Mouse (Mus musculus): ENCODE data around the gene Stk11. TPM values are rescaled to one million over a fixed set of nuclear protein-coding genes. Genes with fewer than 3 reads are reported as not detected.

Stk11 gene
- total and polyA plus RNA-seq, 3 experiments: 154 to 172 (median 170) TPM

- Histone ChIP-seq H3K4me1 (ENCODE audit: insufficient read depth, low read depth, low read length) (peaks cover 86% of the 10 kb centered on the region), H3K36me3 (replicated peaks) (peaks cover 94% of the 10 kb centered on the region), H3K27me3 (ENCODE audit: insufficient read depth, low read length) (no peaks in the 10 kb centered on the region), H3K9me3 (replicated peaks) (no peaks in the 10 kb centered on the region), H3K4me3 (ENCODE audit: low read depth, low read length) (peak overlapping the region; percentile 71)
- TF ChIP-seq GATA2 (IDR thresholded peaks at IDR 0.05; ENCODE audit: borderline replicate concordance, low read depth, low read length) (no peak), GATA1 (IDR thresholded peaks at IDR 0.05; ENCODE audit: borderline replicate concordance, low read length) (no peak)
- ATAC-seq (ENCODE audit: extremely low read depth, insufficient number of reproducible peaks, low FRiP score, poor library complexity, severe bottlenecking) (peak; percentile 51), DNase-seq (ENCODE audit: low spot score) (peak; percentile 71)
Measured at GRCm38 (mm10) chr10:80074813-80075601, 40.6 kb upstream of the Stk11 start.

- TF ChIP-seq CTCF (IDR thresholded peaks at IDR 0.05; ENCODE audit: low read depth, low read length) (no peak), POLR2AphosphoS5 (IDR thresholded peaks at IDR 0.05; ENCODE audit: insufficient replicate concordance, low read depth, low read length) (no peak), GATA2 (IDR thresholded peaks at IDR 0.05; ENCODE audit: borderline replicate concordance, low read depth, low read length) (no peak), GATA1 (IDR thresholded peaks at IDR 0.05; ENCODE audit: borderline replicate concordance, low read length) (no peak)
- no peak overlapping the region; the same call in 1 of the 2 replicates for H3K4me3 ChIP-seq (ENCODE audit: low read depth, low read length)
- peaks cover 94% of the 10 kb centered on the region for H3K36me3 ChIP-seq (replicated peaks)
- no peak for ATAC-seq (ENCODE audit: extremely low read depth, insufficient number of reproducible peaks, low FRiP score, poor library complexity, severe bottlenecking)
- no peaks in the 10 kb centered on the region for H3K27me3 ChIP-seq (ENCODE audit: insufficient read depth, low read length)
- DNase-seq (ENCODE audit: low spot score): no peak
- H3K9me3 ChIP-seq (replicated peaks): no peaks in the 10 kb centered on the region
- H3K4me1 ChIP-seq (ENCODE audit: insufficient read depth, low read depth, low read length): peaks cover 86% of the 10 kb centered on the region
Measured at GRCm38 (mm10) chr10:80075924-80076323, 39.7 kb upstream of the Stk11 start.

GRCm38 (mm10) chr10:80076386-80076785 is 39.2 kb upstream of the Stk11 start:
- peaks cover 86% of the 10 kb centered on the region for H3K4me1 ChIP-seq (ENCODE audit: insufficient read depth, low read depth, low read length)
- no peak for ATAC-seq (ENCODE audit: extremely low read depth, insufficient number of reproducible peaks, low FRiP score, poor library complexity, severe bottlenecking)
- H3K27me3 ChIP-seq (ENCODE audit: insufficient read depth, low read length): no peaks in the 10 kb centered on the region
- H3K4me3 ChIP-seq (ENCODE audit: low read depth, low read length): no peak overlapping the region
- TF ChIP-seq CTCF (IDR thresholded peaks at IDR 0.05; ENCODE audit: low read depth, low read length) (no peak), POLR2AphosphoS5 (IDR thresholded peaks at IDR 0.05; ENCODE audit: insufficient replicate concordance, low read depth, low read length) (no peak), TAL1 (conservative IDR thresholded peaks at IDR 0.05; ENCODE audit: low read depth, low read length) (no peak), GATA2 (IDR thresholded peaks at IDR 0.05; ENCODE audit: borderline replicate concordance, low read depth, low read length) (no peak), GATA1 (IDR thresholded peaks at IDR 0.05; ENCODE audit: borderline replicate concordance, low read length) (no peak)
- H3K36me3 ChIP-seq (replicated peaks): peaks cover 97% of the 10 kb centered on the region
- no peak for DNase-seq (ENCODE audit: low spot score)
- no peaks in the 10 kb centered on the region for H3K9me3 ChIP-seq (replicated peaks)

GRCm38 (mm10) chr10:80077312-80077711 is 38.3 kb upstream of the Stk11 start:
- H3K9me3 ChIP-seq (replicated peaks): no peaks in the 10 kb centered on the region
- ATAC-seq (ENCODE audit: extremely low read depth, insufficient number of reproducible peaks, low FRiP score, poor library complexity, severe bottlenecking) (no peak), DNase-seq (ENCODE audit: low spot score) (no peak)
- no peak for TF ChIP-seq POLR2AphosphoS5 (IDR thresholded peaks at IDR 0.05; ENCODE audit: insufficient replicate concordance, low read depth, low read length)
- TF ChIP-seq CTCF (IDR thresholded peaks at IDR 0.05; ENCODE audit: low read depth, low read length): no peak
- TF ChIP-seq GATA1 (IDR thresholded peaks at IDR 0.05; ENCODE audit: borderline replicate concordance, low read length): no peak
- no peak for TF ChIP-seq TAL1 (conservative IDR thresholded peaks at IDR 0.05; ENCODE audit: low read depth, low read length)
- no peak for TF ChIP-seq GATA2 (IDR thresholded peaks at IDR 0.05; ENCODE audit: borderline replicate concordance, low read depth, low read length)
- no peak overlapping the region for H3K4me3 ChIP-seq (ENCODE audit: low read depth, low read length)
- no peaks in the 10 kb centered on the region for H3K27me3 ChIP-seq (ENCODE audit: insufficient read depth, low read length)
- H3K36me3 ChIP-seq (replicated peaks): peaks cover 97% of the 10 kb centered on the region
- peaks cover 86% of the 10 kb centered on the region for H3K4me1 ChIP-seq (ENCODE audit: insufficient read depth, low read depth, low read length)

- peaks cover 97% of the 10 kb centered on the region for H3K36me3 ChIP-seq (replicated peaks)
- no peak for DNase-seq (ENCODE audit: low spot score)
- TF ChIP-seq TAL1 (conservative IDR thresholded peaks at IDR 0.05; ENCODE audit: low read depth, low read length) (no peak), POLR2AphosphoS5 (IDR thresholded peaks at IDR 0.05; ENCODE audit: insufficient replicate concordance, low read depth, low read length) (no peak)
- no peak for ATAC-seq (ENCODE audit: extremely low read depth, insufficient number of reproducible peaks, low FRiP score, poor library complexity, severe bottlenecking)
- no peaks in the 10 kb centered on the region for H3K27me3 ChIP-seq (ENCODE audit: insufficient read depth, low read length)
- no peaks in the 10 kb centered on the region for H3K9me3 ChIP-seq (replicated peaks)
- peaks cover 86% of the 10 kb centered on the region for H3K4me1 ChIP-seq (ENCODE audit: insufficient read depth, low read depth, low read length)
- no peak overlapping the region for H3K4me3 ChIP-seq (ENCODE audit: low read depth, low read length)
Measured at GRCm38 (mm10) chr10:80078366-80078765, 37.2 kb upstream of the Stk11 start.

GRCm38 (mm10) chr10:80080396-80081070 is 35.1 kb upstream of the Stk11 start:
- no peaks in the 10 kb centered on the region for H3K9me3 ChIP-seq (replicated peaks)
- peaks cover 64% of the 10 kb centered on the region for H3K4me1 ChIP-seq (ENCODE audit: insufficient read depth, low read depth, low read length)
- no peaks in the 10 kb centered on the region for H3K27me3 ChIP-seq (ENCODE audit: insufficient read depth, low read length)
- TF ChIP-seq CTCF (IDR thresholded peaks at IDR 0.05; ENCODE audit: low read depth, low read length) (no peak), TAL1 (conservative IDR thresholded peaks at IDR 0.05; ENCODE audit: low read depth, low read length) (no peak), GATA2 (IDR thresholded peaks at IDR 0.05; ENCODE audit: borderline replicate concordance, low read depth, low read length) (no peak), POLR2AphosphoS5 (IDR thresholded peaks at IDR 0.05; ENCODE audit: insufficient replicate concordance, low read depth, low read length) (no peak), GATA1 (IDR thresholded peaks at IDR 0.05; ENCODE audit: borderline replicate concordance, low read length) (no peak)
- ATAC-seq (ENCODE audit: extremely low read depth, insufficient number of reproducible peaks, low FRiP score, poor library complexity, severe bottlenecking) (0 out of 2 replicates have a peak, but pooled peaks have one; percentile 41), DNase-seq (ENCODE audit: low spot score) (no peak)
- peak overlapping the region; percentile 62; the same call in 1 of the 2 replicates for H3K4me3 ChIP-seq (ENCODE audit: low read depth, low read length)
- H3K36me3 ChIP-seq (replicated peaks): peaks cover 98% of the 10 kb centered on the region
